Mouse (Mus musculus): Measurements from ENCODE around the gene Ube2e1. TPM values are rescaled to one million over a fixed set of nuclear protein-coding genes. Genes with fewer than 3 reads are reported as not detected.
"Not testable (repeated sequence)": the region's sequence is repeated elsewhere in the genome, so short reads cannot be mapped to it uniquely, and the experiment has no call there.

The Ube2e1 gene
- polyA plus RNA-seq, 1 experiment from 2014 or later, result 141 TPM

DNA sequence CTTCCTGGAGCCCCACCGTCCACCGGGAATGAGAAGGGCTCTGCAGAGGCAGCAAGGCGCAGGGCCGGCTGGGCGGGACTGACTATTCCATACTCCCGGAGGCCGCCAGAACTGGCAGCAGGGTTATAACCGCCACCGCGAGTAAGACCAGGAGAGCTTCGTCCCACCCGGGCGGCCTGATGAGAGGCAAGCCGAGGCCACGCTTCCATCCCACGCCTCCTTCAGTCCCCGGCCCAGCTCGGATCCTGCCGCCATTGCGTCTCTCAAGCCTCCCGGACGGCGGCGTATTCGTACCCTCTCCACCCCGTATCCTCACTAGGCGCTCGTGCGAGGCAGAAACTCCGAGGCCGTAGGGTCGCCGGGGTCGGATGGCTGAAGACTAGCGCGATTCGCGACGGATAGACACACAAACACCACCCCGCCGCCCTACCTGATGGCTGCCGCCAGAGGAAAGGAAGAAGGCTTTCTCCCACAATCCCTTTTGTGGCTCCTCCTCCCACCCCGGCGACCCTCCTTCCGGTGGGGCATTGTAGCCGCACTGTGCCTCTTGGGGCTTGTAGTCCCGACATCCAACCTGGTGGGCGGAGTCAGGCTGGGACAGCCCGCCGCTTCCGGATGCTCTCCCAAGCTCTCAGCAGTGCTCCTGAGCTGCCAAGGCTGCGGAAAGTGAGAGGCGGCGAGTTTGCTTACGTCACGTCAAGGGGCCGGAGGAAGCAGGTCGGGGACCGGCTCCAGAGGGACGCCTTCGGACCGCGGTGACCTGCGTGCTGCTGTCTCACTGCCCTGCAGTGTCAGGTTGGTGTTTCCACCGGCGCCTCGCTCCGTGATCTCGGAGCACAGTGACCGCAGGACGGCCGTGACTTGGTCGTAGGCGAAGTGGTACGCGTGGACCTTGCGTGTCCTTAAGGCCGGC, 60.9 kb downstream of the Ube2e1 start, which contains the start of the genes Nkiras1 and Rpl15:
TSS of gene Nkiras1 (plus strand) at position 608 of the 913 bp plus-strand sequence.
TSS of gene Rpl15 (minus strand) at position 863 of the 913 bp plus-strand sequence.
- peak within 1 kb of the TSS; percentile 99 for H3K9ac ChIP-seq (replicated peaks; ENCODE audit: low read length)
- under 1% methylated on average over 77 of the region's 78 CpGs for WGBS
- peak within 1 kb of the TSS; percentile 94 for H3K4me3 ChIP-seq (ENCODE audit: low read length)
- H3K27me3 ChIP-seq (ENCODE audit: insufficient read depth, low read length), result no peaks in the 10 kb centered on the region
- H3K36me3 ChIP-seq (ENCODE audit: insufficient read depth, low read length), result peaks cover 23% of the 10 kb centered on the region
- no peaks in the 10 kb centered on the region for H3K9me3 ChIP-seq (ENCODE audit: low read length)
- peak within 1 kb of the TSS; percentile 84 for H3K27ac ChIP-seq (ENCODE audit: low read length)
- ATAC-seq (ENCODE audit: low FRiP score, low TSS enrichment), result peak; percentile 100
- H3K4me2 ChIP-seq (replicated peaks; ENCODE audit: low read depth, low read length), result peak within 1 kb of the TSS; percentile 74
- H3K4me1 ChIP-seq (ENCODE audit: insufficient read depth, low read length), result peaks cover 10% of the 10 kb centered on the region; the same call in 1 of the 2 replicates

DNA sequence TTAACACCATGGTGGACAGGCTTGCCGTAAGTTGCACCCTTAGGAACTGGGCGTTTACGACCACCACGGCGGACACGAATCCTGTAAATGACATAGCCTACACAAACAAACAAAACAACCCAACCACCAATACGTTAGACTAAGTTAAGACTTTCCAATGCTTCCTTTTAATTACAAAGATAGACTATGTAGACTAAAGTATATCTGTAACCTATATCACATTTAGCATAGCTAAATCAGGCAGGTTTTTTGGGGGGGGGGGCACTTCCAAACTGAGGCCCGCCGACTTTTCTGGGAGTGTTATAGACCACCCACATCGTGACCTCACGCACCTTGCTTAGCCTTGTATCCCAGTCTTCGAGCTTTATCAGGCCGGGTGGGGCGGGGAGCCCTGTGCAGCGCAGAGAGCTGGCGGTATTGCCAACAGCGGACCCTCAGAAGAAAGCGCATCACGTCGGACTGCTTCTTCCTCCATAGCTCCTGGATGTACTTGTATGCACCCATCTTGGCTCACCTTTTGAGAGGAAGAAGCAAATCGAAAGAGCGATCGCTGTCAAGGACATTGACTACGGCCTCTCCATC, 61.6 kb downstream of the Ube2e1 start:
- peaks cover 10% of the 10 kb centered on the region; the same call in 1 of the 2 replicates for H3K4me1 ChIP-seq (ENCODE audit: insufficient read depth, low read length)
- 0% methylated on average over 21 of the region's 24 CpGs for WGBS
- not testable (repeated sequence) for H3K9me3 ChIP-seq (ENCODE audit: low read length); ATAC-seq (ENCODE audit: low FRiP score, low TSS enrichment); H3K27me3 ChIP-seq (ENCODE audit: insufficient read depth, low read length)
- peaks cover 23% of the 10 kb centered on the region for H3K36me3 ChIP-seq (ENCODE audit: insufficient read depth, low read length)
- peak overlapping the region; percentile 99 for H3K9ac ChIP-seq (replicated peaks; ENCODE audit: low read length)
- peak overlapping the region; percentile 74 for H3K4me2 ChIP-seq (replicated peaks; ENCODE audit: low read depth, low read length)
- peak overlapping the region; percentile 94 for H3K4me3 ChIP-seq (ENCODE audit: low read length)
- peak overlapping the region; percentile 84 for H3K27ac ChIP-seq (ENCODE audit: low read length)

DNA sequence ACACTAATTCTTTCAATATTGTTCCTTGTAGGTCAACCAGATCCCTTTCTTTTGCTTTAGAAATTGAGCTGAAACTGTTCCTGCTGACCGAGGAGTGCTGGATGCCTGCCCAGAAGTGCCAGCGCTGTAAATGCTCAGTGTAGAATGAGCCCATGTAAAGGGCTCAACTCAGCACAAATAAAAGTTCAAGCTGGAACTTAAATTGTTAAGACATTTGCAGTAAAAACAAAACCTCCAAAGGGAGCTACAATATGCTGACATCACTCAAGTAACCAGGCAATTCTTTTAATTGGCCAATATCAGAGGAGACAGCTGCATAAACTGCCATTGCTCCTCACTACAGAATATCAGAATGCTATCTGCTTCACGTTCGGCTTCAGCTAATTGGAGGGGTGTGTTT, 68.2 kb downstream of the Ube2e1 start:
- Histone ChIP-seq H3K4me3 (ENCODE audit: low read length) (no peak overlapping the region), H3K27ac (ENCODE audit: low read length) (no peak overlapping the region), H3K9me3 (ENCODE audit: low read length) (no peaks in the 10 kb centered on the region), H3K36me3 (ENCODE audit: insufficient read depth, low read length) (peaks cover 26% of the 10 kb centered on the region), H3K27me3 (ENCODE audit: insufficient read depth, low read length) (no peaks in the 10 kb centered on the region), H3K9ac (replicated peaks; ENCODE audit: low read length) (no peak overlapping the region), H3K4me2 (replicated peaks; ENCODE audit: low read depth, low read length) (no peak overlapping the region), H3K4me1 (ENCODE audit: insufficient read depth, low read length) (peaks cover 2% of the 10 kb centered on the region; the same call in 1 of the 2 replicates)
- WGBS, result 70% methylated on average over 4 of the region's 4 CpGs
- no peak for ATAC-seq (ENCODE audit: low FRiP score, low TSS enrichment)

DNA sequence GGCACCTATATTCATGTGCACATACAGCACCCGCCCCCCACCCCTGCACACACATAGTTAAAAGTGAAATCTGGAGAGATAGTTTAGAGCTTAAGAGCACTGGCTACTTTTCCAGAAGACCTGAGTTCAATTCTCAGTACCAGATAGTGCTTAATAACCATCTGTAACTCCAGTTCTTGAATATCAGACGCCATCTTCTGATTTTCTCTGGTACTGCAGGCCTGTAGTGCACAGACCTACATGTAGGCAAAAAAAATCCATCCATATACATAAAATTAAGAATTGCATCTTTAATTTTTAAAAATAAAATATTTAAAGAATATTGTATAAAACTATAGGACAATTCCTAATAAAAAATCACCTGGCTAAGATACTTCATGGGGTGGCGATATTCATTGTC, 70.5 kb downstream of the Ube2e1 start:
- 84% methylated on average over 3 of the region's 3 CpGs for whole genome bisulfite sequencing
- Histone ChIP-seq H3K9me3 (ENCODE audit: low read length) (no peaks in the 10 kb centered on the region), H3K27ac (ENCODE audit: low read length) (no peak overlapping the region), H3K36me3 (ENCODE audit: insufficient read depth, low read length) (peaks cover 11% of the 10 kb centered on the region; the same call in 1 of the 2 replicates), H3K9ac (replicated peaks; ENCODE audit: low read length) (no peak overlapping the region), H3K27me3 (ENCODE audit: insufficient read depth, low read length) (no peaks in the 10 kb centered on the region), H3K4me1 (ENCODE audit: insufficient read depth, low read length) (no peaks in the 10 kb centered on the region), H3K4me3 (ENCODE audit: low read length) (no peak overlapping the region), H3K4me2 (replicated peaks; ENCODE audit: low read depth, low read length) (no peak overlapping the region)
- no peak for ATAC-seq (ENCODE audit: low FRiP score, low TSS enrichment)

DNA sequence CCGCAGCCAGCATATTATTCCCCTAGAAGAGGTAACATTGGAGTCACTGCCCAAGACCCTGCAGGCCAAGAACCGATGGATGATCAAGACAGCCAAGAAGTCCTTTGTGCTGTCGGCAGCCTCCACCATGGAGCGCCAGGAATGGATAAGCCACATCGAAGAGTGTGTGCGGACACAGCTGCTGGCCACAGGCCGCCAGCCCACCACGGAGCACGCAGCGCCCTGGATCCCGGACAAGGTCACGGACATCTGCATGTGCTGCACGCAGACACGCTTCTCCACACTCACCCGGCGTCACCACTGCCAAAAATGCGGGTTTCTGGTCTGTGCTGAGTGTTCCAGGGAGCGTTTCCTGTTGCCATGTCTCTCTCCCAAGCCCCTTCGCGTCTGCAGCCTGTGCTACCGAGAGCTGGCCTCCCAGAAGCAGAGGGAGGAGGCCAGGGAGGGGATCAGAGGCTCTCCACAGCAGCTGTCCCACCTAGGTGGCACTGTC, 89.0 kb downstream of the Ube2e1 start:
- no peak overlapping the region for H3K27ac ChIP-seq (ENCODE audit: low read length)
- no peaks in the 10 kb centered on the region for H3K9me3 ChIP-seq (ENCODE audit: low read length)
- no peaks in the 10 kb centered on the region for H3K36me3 ChIP-seq (ENCODE audit: insufficient read depth, low read length)
- no peak overlapping the region for H3K4me2 ChIP-seq (replicated peaks; ENCODE audit: low read depth, low read length)
- no peaks in the 10 kb centered on the region for H3K27me3 ChIP-seq (ENCODE audit: insufficient read depth, low read length)
- 83% methylated on average over 21 of the region's 21 CpGs for WGBS
- no peak overlapping the region for H3K4me3 ChIP-seq (ENCODE audit: low read length)
- no peaks in the 10 kb centered on the region for H3K4me1 ChIP-seq (ENCODE audit: insufficient read depth, low read length)
- no peak for ATAC-seq (ENCODE audit: low FRiP score, low TSS enrichment)
- H3K9ac ChIP-seq (replicated peaks; ENCODE audit: low read length), result no peak overlapping the region

- H3K36me3 ChIP-seq (ENCODE audit: insufficient read depth, low read length), result no peaks in the 10 kb centered on the region
- no peaks in the 10 kb centered on the region for H3K9me3 ChIP-seq (ENCODE audit: low read length)
- H3K9ac ChIP-seq (replicated peaks; ENCODE audit: low read length), result no peak overlapping the region
- no peak overlapping the region for H3K4me2 ChIP-seq (replicated peaks; ENCODE audit: low read depth, low read length)
- no peaks in the 10 kb centered on the region for H3K27me3 ChIP-seq (ENCODE audit: insufficient read depth, low read length)
- no peak overlapping the region for H3K27ac ChIP-seq (ENCODE audit: low read length)
- no peak overlapping the region for H3K4me3 ChIP-seq (ENCODE audit: low read length)
- H3K4me1 ChIP-seq (ENCODE audit: insufficient read depth, low read length), result no peaks in the 10 kb centered on the region
- 83% methylated on average over 4 of the region's 4 CpGs for WGBS
- ATAC-seq (ENCODE audit: low FRiP score, low TSS enrichment), result no peak
Measured at GRCm38 (mm10) chr14:18241786-18242185, 89.9 kb downstream of the Ube2e1 start.

DNA sequence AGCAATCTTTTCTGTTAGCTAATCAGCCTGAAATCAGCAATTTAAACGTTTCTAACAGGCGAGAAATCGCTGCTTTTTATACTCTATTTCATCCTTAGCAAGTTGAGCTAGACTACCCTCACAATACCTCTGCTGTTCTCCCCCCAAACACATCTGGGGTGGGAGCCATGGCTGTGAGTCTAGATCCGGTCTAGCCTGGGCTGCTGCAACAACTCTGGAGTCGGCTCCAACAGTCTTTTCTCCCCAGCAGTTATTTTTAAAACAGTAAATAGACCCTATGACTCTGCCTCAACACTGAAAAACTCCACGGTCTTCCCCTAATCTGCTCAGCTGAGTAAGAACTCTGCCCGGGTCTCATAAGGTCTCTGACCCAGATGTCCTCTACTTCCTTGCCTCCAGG, 91.5 kb downstream of the Ube2e1 start:
- H3K9ac ChIP-seq (replicated peaks; ENCODE audit: low read length), result no peak overlapping the region
- ATAC-seq (ENCODE audit: low FRiP score, low TSS enrichment), result no peak
- no peak overlapping the region for H3K4me2 ChIP-seq (replicated peaks; ENCODE audit: low read depth, low read length)
- H3K9me3 ChIP-seq (ENCODE audit: low read length), result no peaks in the 10 kb centered on the region
- no peaks in the 10 kb centered on the region for H3K4me1 ChIP-seq (ENCODE audit: insufficient read depth, low read length)
- WGBS, result 71% methylated on average over 7 of the region's 7 CpGs
- no peaks in the 10 kb centered on the region for H3K27me3 ChIP-seq (ENCODE audit: insufficient read depth, low read length)
- no peaks in the 10 kb centered on the region for H3K36me3 ChIP-seq (ENCODE audit: insufficient read depth, low read length)
- H3K27ac ChIP-seq (ENCODE audit: low read length), result no peak overlapping the region
- H3K4me3 ChIP-seq (ENCODE audit: low read length), result no peak overlapping the region

DNA sequence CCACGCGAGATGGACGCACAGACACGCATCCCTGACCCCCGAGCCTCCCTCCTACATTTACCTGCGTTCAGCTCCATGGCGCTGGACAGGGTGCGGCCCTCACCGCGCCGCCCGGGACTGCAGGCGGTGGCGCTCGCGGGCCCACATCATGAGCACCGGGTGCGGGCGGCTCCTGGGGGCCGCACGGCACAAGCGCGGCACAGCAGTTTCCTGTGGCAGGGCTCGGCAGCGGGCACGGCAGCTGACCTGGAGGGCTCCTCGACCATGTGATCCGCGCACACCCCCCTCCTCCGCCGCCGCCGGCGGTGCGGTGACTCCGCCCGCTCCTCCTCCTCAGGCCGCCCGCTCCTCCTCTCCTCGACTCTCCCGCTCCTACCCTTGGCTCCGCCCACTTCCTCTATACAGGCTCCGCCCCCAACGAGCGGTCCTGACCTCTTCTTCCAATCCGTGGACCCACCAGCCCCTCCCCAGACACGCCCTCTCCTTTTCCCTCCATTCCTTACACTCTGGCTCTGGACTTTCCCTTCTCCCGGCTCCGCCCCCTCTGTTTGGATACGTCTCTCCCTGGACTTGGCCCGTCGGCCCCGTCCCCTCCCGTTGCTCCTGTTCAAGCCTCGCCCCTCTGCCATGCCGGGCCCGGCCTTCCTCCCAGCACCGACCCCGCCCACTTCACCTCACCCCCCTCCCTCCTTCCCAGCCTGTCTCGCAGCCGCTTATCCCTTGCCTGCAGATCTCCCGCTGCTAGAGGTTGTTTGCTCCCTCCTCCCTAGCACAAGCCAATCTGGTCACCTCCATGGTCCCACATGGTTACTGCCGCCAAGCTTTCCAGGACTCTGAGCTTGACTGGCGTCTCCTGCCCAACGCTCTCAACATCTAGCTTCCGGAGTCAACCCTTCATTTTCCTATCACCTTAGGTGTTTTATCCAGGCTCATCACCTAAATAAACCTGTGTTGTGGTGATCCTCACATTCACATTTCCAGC, 92.6 kb downstream of the Ube2e1 start, which contains the start of gene Nr1d2:
TSS of gene Nr1d2 (minus strand) at position 378 of the 982 bp plus-strand sequence.
- H3K4me3 ChIP-seq (ENCODE audit: low read length), result peak within 1 kb of the TSS; percentile 84
- H3K36me3 ChIP-seq (ENCODE audit: insufficient read depth, low read length), result no peaks in the 10 kb centered on the region
- H3K9me3 ChIP-seq (ENCODE audit: low read length), result no peaks in the 10 kb centered on the region
- peak; percentile 97 for ATAC-seq (ENCODE audit: low FRiP score, low TSS enrichment)
- peak within 1 kb of the TSS; percentile 91 for H3K27ac ChIP-seq (ENCODE audit: low read length)
- H3K4me1 ChIP-seq (ENCODE audit: insufficient read depth, low read length), result 0 out of 2 replicates have a peak, but pooled peaks cover 3% of the 10 kb centered on the region
- no peaks in the 10 kb centered on the region for H3K27me3 ChIP-seq (ENCODE audit: insufficient read depth, low read length)
- peak within 1 kb of the TSS; percentile 78 for H3K9ac ChIP-seq (replicated peaks; ENCODE audit: low read length)
- under 1% methylated on average over 55 of the region's 66 CpGs for WGBS
- H3K4me2 ChIP-seq (replicated peaks; ENCODE audit: low read depth, low read length), result peak within 1 kb of the TSS; percentile 78

Data from kidney, embryonic 16.5 days (tissue).